Mouse (Mus musculus) thymus, postnatal 0 days (tissue): ENCODE data around the gene Ak3. TPM values are rescaled to one million over a fixed set of nuclear protein-coding genes. Genes with fewer than 3 reads are reported as not detected.
"Not testable (repeated sequence)": the region's sequence is repeated elsewhere in the genome, so short reads cannot be mapped to it uniquely, and the experiment has no call there.

Experiments used
- DNase-seq: peaks from one replicate; pipeline ENCODE4 v3.0.0-alpha.2; 2015; ENCODE audit warnings: low spot score
- polyA plus RNA-seq: library from polyadenylated mRNA; unstranded; fragments of >200 nt; fragmentation: Nextera tagmentation; extraction: Ambion mirVana; gene quantifications from 2 replicates; pipeline ENCODE4 v1.2.1, GENCODE M21; 2015

The Ak3 gene
- polyA plus RNA-seq, 1 experiment from 2014 or later = 59.4 TPM

DNA sequence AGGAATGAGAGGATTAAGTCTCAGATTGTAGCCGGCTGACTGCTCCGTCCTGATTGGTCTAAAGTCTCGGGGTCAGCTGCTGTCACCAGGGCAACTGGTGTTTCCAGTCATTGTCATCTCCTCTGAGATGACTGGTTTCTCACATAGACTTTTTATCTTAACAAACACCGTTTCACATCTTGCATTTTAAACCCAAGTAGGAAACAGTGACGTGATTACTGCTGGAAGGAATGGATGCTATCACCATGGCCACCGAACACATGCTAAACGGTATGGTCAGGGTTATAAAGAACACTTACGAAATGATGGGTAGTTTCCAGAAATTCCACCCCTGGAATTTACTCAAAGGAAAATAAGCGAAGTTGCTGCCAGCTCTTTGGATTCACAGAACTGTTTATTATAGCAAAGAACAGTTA lies 3.4 kb downstream of the Ak3 start:
- no peak for DNase-seq

DNA sequence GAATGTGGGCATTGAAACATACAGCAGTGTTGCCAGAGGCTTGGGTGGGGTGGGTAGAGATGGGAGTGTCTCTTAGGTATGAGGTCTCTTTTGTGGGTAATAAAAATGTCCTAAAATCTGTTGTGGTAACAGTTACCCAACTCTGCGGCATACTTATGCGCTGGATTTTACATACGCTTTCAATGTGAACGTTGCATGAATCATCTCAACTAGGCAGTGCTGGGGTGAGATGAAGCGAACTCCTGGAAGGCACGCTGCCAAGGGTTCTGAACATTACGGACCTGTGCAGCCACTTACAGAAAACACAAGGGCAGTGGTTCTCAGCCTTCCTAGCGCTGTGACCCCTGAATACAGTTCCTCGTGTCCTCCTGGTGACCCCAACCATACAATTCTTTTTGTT lies 5.1 kb downstream of the Ak3 start:
- DNase-seq = no peak

DNA sequence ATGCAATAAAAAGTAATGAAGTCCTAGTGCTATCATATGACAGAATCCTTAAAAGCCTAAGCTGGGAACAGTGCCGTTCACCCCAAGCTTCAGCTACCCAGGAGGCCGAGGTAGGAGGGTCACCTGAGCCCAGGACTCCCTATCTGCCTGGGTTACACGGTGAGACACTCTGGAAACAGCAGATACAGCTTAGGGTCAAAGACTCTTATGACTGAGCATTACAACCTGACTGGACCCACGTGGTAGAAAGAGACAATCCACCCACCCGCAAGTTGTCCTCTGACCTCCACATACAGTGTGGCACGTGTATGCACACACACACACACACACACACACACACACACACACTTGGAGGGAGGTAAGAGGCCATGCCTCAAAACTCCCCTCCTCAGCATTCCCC lies 5.6 kb downstream of the Ak3 start:
- no peak for DNase-seq

DNA sequence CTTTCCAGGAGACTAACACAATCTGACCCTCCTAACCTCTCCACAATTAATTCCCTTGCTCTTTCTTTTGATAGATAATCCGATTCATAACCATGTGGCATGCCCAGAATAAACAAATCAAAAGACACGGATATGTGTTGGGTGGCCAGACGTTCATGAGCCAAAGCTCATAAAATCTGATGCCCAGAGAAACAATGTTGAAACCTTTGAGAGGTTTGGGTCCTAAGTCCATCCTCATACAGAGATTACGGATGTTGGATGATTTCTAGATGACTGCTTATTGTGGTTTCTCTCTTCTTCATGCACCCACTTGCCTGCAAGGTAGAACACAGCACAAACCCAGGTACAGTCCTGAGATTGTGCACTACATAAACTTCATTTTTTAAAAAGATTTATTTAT lies 7.6 kb downstream of the Ak3 start:
- no peak for DNase-seq

DNA sequence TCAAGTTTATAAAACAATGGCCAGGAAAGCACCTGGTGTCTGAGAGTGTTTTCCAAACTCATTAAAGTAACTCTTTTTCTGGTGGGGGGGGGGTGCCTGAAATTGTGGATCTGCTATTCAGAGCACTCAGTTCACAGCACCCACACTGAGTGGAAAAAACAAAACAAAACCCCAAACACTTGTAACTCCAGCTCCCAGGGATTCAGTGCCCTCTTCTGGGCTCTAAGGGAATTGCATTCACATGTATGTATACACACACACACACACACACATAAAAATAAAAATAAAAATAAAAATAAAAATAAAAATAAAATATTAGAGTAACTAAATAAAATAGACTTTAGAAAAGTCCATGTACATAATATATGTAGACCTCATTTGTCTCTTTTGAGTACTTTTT lies 8.4 kb downstream of the Ak3 start:
- no peak for DNase-seq

DNA sequence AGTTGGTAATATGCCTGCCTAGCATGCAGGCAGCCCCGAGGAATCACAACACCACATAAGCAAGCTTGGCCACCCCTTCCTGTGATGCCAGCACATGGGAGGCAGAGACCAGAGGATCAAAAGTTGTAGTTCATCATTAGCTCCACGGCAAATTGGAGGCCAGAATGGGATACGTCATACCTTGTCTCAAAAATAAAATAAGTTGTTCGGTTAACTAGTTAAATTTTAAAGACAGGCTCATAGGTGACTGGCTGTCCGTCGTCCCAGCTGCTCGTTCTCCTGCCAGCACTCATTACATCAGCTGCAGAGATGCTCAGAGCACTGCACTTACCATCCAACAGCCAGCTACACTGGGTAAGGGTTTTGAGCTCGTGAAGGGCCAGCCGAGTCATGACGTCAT lies 10.2 kb downstream of the Ak3 start:
- DNase-seq = no peak

DNA sequence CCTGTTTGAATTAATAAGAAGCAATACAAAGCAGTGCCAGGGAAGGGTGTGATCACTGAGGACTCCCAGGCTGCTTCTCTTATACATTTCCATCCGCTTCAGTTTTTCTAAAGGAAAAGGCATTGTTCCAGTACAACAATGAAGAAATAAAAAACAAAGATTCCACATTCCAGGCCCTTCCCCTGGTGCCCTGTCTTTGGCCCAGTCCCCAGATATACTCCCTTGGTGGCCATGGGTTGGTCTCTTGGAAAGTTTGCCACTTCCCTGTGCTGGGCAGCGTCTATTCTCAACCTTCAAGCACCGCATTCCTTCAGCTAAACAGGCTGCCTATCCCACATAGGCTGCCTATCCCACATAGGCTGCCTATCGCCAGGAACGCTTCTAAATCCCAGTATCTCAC lies 10.7 kb downstream of the Ak3 start:
- DNase-seq = no peak

DNA sequence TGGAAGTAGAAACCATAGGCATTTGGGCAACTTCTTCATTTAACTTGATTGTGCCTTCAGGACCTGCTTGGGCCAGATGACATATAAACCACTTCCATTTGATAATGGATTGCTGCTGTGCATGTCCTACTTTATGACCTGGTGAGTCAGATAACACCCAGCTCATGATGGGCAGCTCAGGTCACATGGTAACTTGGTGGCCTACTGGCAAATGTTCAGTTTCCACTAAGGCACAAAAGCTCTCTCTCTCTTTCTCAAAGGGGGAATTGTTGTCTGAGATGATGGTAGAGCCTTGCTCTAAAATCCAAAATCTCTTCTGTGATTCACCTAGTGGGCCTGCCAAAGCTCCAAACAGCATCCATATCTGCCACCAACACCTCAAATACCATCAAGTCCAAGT lies 15.1 kb downstream of the Ak3 start:
- DNase-seq = no peak

DNA sequence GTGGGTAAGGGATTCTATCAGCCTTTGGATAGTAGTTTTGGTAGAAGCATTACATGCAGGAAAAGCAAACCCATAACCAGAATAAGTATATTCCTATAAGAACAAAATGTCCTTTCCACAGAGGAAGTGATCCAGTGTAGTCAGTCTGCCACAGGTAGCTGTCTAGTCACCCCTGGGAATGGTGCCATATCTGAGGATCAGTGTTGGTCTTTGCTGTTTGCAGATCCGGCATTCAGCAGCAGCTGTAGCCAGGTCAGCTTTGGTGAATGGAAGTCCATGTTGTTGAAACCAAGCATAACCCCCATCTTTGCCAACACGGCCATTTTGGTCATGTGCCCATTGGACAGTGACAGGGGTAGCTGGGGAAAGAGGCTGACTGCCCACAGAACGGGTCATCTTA lies 16.0 kb downstream of the Ak3 start:
- DNase-seq = no peak

DNA sequence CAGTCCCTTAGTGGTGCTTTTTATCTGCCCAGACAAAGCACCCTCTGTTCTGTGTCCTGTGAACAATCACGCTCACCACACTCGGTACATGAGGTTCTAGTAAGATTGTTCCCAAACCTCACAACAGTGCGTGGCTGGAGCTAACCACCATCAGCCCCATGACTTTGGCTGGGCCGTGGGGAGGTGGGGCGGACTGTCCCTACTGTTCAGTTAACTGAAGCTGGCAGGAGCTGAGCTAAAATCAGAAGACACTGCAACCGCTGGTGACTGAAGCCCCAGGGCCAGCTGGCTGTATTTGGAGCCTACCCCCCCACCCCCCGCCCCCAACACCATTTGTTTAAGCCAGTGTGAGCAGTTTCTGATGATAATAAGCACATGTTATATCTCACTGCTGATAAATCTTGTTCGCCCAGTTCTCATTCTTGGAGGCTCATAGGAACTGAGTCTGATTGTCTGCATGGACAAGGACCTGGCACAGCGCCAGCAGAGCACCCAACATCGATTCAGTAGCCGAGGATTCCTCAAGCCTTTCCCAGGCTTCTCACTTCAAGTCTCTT lies 23.3 kb downstream of the Ak3 start:
- no peak for DNase-seq

DNA sequence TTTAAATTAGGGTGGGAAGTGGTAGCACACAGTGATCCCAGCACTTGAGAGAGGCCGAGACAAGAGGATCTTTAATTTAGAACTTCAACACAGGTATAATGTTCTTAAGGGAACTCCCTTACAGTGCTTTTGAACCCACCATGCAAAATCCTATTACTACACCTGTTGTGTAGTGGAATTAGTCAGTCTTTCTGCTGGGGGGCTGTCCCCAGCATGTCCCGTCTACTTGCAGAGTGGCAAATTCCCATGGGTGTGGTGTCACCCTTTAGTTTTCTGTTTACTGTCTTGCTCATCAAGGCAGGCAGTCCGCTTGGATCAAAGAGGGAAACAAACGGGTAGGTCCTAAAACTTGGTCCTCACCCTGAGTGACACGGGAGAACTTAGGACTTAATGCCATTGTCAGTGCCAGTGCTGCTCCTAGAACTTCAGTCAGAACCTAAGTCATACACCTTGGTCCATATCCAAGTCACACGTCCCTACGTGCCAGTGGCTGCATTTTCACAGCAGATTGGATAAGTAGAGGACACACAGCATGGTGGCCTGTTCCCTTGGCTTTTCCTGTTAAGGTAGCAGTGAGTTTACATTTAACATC lies 25.9 kb downstream of the Ak3 start:
- no peak for DNase-seq

DNA sequence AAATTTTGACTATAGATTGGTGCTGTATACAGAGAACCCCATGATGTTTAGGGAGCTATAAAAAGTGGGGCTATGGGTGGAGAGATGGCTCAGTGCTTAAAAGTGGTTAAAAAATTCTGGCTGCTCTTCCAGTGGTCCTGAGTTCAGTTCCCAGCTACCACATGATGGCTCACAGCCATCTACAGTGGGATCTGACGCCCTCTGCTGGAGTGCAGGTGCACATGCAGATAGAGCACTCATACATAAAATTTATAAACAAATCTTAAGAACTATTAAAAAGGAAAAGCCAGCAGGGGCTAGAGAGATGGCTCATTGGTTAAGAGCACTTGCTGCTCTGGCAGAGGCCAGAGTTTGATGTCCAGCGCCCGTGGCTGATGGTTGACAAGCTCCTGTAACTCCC lies 28.1 kb downstream of the Ak3 start:
- DNase-seq = no peak

DNA sequence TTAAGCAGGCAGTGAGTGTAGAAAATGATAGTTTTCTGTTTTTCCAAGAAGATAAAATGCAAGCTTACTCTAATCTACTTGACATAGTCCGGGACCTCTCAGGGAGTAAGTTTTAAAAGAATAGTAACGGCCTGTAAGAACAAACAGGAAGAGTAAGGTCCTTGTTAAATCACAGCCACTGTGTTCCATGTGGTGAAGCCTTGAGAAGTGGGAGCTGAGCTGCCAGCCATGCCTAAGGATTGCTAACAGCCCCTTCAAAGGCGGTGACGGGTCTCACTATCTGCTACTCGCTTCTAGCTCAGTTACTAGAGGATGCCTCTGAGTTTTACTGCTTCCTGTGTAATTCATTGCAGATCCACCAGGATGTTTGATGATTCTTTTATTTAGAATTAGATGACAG lies 31.0 kb downstream of the Ak3 start:
- DNase-seq = no peak

DNA sequence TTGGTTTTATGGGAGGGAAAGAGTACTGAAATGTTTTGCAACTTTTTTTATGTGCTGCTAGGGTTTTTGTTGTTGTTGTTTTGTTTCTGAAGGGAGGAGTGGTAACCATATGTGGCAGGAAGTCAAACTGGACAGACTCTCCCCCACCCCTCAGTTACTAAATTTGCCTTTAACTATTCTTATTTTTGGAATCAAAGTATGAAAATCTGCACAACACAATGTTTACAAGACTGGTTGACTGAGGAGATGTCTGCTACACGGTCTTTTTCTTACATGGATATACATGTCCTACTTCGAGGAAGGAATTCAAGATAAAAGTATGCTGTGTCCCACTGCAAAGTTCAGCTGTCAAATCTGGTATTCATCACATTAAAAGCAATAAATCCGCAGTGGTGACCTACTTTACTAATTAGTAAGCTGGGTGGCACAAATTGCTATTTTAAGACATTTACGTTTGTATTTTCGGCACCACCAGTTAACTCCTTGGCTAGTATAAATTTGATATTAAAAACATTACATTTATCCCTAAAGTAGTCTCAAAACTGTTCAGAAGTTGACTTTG lies 31.5 kb downstream of the Ak3 start:
- DNase-seq = no peak

DNA sequence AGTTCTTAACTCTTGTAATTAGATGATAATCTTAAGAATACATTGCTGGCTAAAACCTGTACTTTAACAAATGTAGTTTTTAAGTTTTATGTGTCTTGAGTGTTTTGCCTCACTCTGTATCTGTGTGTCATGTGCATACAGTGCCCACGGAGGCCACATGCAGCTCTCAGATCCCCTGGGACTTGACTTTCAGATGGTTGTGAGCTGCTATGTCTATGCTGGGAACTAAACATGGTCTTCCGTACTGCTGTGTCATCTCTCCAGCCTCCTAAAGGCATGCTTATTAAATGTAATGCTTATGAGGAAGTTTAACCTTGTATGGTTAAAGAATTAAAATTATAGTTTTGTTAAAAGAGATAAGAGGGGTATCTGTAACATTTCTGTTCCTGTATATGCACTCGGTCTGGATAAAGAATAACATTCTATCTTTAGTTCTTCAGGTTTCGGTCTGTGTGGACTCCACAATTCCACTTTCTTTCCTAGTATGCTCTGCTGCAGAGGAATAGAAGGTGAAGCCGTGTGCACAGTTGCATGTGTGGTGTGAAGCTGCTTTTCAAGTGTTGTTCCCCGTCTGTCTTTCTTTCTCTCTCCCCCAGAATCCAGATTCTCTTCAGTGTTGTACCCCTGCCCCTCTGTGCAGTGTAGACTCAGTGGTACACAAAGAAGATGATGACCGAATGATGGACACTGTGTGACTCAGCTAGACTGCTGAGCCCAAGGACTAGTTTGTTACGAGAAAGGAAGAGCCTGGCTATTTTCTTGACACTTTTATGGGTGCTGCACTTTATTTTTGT lies 32.2 kb downstream of the Ak3 start:
- DNase-seq = no peak

DNA sequence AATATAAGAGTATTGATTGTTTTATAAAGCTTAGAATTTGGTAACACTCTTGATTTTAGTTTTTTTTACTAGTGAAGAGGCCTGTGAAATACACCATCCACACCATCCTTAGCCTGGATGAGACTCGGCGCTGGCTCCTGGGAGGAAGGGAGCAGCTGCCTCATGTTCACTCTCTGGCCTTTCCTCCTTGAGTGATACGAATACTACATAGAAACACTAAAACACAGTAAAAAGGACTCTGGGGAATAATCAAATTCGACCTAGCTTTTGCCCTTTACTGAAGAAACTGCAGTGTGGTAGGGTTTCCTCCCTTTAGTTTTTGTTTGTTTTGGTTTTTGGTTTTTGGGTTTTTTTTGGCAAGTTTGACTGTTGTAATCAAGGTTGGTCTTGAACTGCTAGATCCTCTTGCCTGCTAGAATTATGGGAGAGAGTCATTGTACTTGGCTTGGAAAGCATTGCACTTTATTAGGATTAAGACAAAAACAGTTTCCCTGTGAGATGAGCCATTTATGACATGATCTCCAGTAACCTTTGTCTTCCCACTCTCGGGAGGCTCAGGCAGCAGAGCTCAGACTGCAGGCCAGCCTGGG lies 33.2 kb downstream of the Ak3 start:
- no peak for DNase-seq

DNA sequence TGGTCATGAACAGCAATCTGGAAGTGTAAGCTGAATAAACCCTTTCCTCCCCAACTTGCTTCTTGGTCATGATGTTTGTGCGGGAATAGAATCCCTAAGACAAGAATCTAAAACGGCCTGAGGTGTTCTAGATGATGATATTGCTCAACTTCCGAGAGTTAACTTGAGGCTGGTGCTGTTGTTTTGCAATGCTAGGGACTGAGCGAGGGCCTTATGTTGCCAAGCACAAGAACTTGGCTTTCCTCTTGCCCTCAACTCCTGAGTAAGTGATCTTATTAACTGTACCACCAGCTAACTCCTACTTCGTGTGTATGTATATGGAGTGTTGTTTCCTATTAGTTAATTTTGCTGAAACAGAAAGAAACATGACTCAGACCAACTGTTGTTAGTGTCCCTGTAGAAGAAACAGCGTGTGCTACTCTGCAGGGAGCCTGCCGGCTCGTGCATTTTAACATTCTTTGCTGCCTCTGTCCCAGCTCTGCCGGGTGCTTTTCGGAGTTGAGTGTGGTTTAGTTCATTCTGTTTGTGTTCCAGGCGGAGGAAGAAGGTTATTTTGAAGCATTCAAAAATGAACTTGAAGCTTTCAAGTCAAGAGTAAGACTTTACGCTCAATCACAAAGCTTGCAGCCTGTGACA lies 36.3 kb downstream of the Ak3 start:
- DNase-seq = no peak

DNA sequence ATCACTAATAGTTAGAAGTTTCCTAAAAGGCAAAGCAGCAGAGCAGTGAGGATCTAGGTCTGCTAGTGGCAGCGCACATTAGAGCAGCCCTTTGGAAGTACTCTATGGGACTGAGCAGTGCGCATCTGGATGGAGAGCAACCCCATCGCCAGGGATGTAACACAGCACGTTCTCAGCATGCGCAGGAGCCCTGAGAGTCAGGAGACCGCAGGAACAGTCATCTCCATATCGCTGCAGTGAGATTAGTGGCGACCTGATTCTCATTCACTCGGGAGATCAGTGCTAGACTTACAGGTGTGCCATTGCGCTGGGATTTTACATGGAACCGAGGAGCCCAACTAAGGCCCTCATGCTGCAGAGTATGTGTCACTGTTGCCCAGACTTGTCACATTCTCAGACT lies 38.7 kb downstream of the Ak3 start:
- no peak for DNase-seq

DNA sequence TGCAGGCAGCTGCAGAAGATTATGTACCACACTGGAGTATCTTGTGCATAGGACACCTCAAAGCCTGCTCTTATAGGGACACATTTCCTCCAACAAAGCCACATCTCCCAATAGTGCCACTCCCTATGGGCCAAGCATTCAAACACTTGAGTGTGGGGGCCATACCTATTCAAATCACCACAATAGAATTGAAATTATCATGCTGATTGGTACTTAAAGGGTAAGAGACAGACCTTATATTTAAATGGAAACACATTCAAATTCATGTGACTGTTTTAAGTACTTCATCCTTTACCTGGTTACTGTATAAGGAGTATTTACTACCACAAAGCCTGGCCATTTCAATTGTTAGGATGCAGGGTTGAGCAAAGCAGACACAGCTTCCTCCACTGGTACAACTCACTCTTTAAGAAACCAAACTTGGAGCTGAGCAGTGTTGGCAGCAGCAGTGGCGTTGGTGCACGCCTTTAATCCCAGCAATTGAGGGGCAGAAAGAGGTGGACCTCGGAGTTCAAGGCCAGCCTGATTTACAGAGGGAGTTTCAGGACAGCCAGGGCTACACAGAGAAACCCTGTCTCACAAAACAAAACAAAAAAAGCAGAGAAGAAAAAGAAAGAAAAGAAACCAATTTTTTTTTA lies 39.6 kb downstream of the Ak3 start:
- no peak for DNase-seq

DNA sequence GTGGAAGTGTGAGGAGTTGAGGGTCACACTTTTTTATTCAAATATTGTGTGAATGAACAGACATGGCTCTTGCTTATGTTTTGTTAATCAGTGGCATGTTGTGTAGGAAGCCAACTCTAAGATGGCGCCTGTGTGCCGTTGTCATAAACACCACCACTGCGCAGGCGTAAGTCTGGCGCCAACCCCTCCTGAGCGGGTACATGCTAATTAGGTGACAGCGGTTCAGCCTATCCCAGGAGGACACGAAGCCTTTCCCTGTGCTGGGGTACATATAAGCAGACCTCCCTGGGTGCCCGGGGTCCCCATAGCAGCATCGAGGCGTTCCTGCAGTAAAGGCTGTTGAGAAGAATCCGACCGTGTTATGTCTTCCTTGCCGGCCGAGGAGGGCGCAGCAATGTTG lies 47.4 kb downstream of the Ak3 start:
- DNase-seq = not testable (repeated sequence)

DNA sequence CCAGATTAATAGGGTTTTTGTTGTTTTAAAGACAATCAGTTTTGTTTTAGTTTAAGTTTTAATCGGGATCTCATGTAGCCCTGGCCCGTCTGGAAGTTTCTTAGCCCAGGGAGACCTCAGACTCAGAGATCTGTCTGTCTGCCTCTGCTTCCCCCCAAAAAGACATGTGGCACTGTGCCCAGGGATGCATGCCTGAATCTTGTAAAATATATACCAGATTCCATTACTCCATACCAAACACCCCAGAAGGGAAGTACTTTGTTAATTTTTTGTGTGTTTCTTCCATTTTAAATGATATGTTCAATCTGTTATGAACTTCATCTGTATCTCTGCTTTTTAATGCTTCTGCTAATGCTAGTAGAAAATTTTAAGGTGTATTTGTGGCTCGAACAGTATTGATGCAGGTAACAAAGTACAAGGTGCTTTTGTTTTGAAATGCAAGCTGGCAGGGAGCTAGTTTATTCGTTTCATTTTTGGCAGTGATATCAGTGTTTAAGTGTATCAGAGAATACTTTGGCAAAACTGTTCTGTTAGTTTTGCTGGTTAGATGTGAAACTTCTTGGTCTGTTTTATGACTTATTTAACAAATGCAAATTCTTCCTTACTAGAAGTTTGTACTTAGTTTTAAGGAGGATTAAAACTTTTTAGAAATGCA lies 49.7 kb downstream of the Ak3 start:
- no peak for DNase-seq
